Mouse (Mus musculus) neural tube, embryonic 11.5 days (tissue): ENCODE measurements at regions not wholly inside any gene's neighbourhood (a gene's known extent, or its start where the extent isn't known, plus 50 kb on each side); places are given as distances from the start of the nearest gene placed in this dataset.
"Not testable (repeated sequence)": the region's sequence is repeated elsewhere in the genome, so short reads cannot be mapped to it uniquely, and the experiment has no call there.

Source experiments
- ATAC-seq: fragments of 200-750 bp; cut with Nextera tagmentation; 2 replicates; pipeline ENCODE4 v1.8.0; 2017; ENCODE audit warnings: moderate number of reproducible peaks, mild to moderate bottlenecking, moderate TSS enrichment, moderate library complexity; ENCODE audit not compliant: insufficient read depth, low FRiP score, low TSS enrichment
- DNase-seq: peaks from one replicate; pipeline ENCODE4 v3.0.0-alpha.2; 2015; ENCODE audit warnings: low spot score
- H3K27ac ChIP-seq: fragments of 300-500 bp; sonication (generic); 2 replicates; pipeline ENCODE4 v1.5.1; 2014; ENCODE audit warnings: low read depth, mild to moderate bottlenecking, low read length
- H3K27me3 ChIP-seq: fragments of 300-500 bp; sonication (generic); 2 replicates; pipeline ENCODE4 v1.6.1; 2014; ENCODE audit warnings: mild to moderate bottlenecking, low read length, mixed read lengths; ENCODE audit not compliant: control insufficient read depth, insufficient read depth
- H3K36me3 ChIP-seq: fragments of 300-500 bp; sonication (generic); 2 replicates; pipeline ENCODE4 v1.6.1; 2014; ENCODE audit warnings: mild to moderate bottlenecking, low read length, moderate library complexity, mixed read lengths; ENCODE audit not compliant: control insufficient read depth, insufficient read depth
- H3K4me1 ChIP-seq: fragments of 300-500 bp; sonication (generic); 2 replicates; pipeline ENCODE4 v1.6.1; 2014; ENCODE audit warnings: low read length, mixed read lengths; ENCODE audit not compliant: control insufficient read depth, insufficient read depth
- H3K4me2 ChIP-seq: fragments of 300-500 bp; sonication (generic); 2 replicates; pipeline ENCODE4 v1.6.1; 2014; ENCODE audit warnings: low read depth, mild to moderate bottlenecking, moderate library complexity
- H3K4me3 ChIP-seq: fragments of 300-500 bp; sonication (generic); 2 replicates; pipeline ENCODE4 v1.5.1; 2014; ENCODE audit warnings: low read depth, low read length
- H3K9ac ChIP-seq: fragments of 300-500 bp; sonication (generic); 2 replicates; pipeline ENCODE4 v1.6.1; 2014; ENCODE audit warnings: mild to moderate bottlenecking, low read length
- H3K9me3 ChIP-seq: fragments of 300-500 bp; sonication (generic); 2 replicates; pipeline ENCODE4 v1.6.1; 2016; ENCODE audit warnings: low read length; ENCODE audit not compliant: control insufficient read depth
- WGBS: fragments of 180-500 bp; shearing (Covaris S2); extraction: QIAGEN DNeasy Blood & Tissue Kit; methylation state at CpG from one replicate; pipeline ENCODE4 v1.1.7; 2014; 5-methylcytosine and 5-hydroxymethylcytosine counted together

DNA sequence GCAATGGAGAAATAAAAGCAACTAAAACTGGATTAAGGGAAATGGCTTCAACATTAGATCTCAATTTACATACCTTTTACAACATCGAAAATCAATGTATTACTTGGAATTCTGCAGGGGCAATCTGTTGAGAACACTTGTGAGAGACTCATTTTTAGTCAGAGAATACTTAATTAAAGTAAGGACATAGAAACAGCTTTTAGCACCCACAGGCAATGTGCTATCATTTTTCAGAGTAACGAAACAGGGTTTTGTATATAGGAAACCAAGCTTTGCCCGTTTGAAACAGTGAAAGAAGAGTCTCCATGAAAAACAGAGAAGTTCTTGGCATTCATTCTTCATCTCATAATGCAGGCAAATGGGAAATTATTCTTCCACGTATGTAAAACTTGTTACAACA lies 196.4 kb downstream of the Tdrd3 start:
- Histone ChIP-seq H3K4me1 (no peaks in the 10 kb centered on the region), H3K4me2 (no peak overlapping the region), H3K36me3 (no peaks in the 10 kb centered on the region), H3K27ac (no peak overlapping the region), H3K9me3 (no peaks in the 10 kb centered on the region), H3K4me3 (no peak overlapping the region), H3K27me3 (no peaks in the 10 kb centered on the region), H3K9ac (no peak overlapping the region)
- ATAC-seq, result no peak
- DNase-seq, result no peak
- WGBS, result 89% methylated on average over 4 of the region's 4 CpGs

DNA sequence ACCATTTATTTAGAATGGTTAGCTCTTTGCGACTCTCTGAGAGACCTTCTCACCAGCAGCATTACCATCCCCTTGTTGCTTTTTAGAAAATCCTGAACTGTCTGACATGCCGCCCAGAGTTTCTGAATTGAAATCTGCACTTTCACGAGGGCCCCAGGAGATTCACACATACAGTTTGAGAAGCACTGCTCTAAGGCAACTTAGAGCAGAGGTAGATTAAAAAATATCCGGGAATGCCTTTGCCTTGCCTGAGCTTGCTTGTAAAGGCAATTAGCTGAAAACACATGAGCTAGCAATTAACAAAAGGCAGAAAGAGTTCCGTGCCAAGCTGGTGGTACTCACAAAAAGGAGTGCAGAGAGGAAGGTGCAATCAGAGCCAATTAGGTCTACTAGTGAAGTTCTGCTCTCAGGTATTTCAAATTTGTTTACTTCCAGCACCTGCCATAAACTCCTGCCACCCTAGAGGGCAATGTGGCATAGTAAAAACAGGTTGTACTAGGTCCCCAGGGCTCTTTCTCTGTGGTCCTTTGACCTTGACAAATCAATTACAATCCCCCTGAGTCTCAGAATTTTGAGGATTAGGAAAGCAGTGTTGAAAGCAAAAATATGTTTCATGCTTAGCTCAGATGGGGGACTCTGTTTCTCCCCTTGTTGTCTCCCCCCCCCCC lies 203.1 kb downstream of the Tdrd3 start:
- no peak for DNase-seq
- Histone ChIP-seq H3K4me2 (no peak overlapping the region), H3K36me3 (no peaks in the 10 kb centered on the region), H3K4me3 (no peak overlapping the region), H3K9me3 (no peaks in the 10 kb centered on the region), H3K4me1 (no peaks in the 10 kb centered on the region), H3K27me3 (no peaks in the 10 kb centered on the region), H3K27ac (no peak overlapping the region), H3K9ac (no peak overlapping the region)
- whole genome bisulfite sequencing, result 61% methylated on average over 5 of the region's 5 CpGs
- ATAC-seq, result no peak

DNA sequence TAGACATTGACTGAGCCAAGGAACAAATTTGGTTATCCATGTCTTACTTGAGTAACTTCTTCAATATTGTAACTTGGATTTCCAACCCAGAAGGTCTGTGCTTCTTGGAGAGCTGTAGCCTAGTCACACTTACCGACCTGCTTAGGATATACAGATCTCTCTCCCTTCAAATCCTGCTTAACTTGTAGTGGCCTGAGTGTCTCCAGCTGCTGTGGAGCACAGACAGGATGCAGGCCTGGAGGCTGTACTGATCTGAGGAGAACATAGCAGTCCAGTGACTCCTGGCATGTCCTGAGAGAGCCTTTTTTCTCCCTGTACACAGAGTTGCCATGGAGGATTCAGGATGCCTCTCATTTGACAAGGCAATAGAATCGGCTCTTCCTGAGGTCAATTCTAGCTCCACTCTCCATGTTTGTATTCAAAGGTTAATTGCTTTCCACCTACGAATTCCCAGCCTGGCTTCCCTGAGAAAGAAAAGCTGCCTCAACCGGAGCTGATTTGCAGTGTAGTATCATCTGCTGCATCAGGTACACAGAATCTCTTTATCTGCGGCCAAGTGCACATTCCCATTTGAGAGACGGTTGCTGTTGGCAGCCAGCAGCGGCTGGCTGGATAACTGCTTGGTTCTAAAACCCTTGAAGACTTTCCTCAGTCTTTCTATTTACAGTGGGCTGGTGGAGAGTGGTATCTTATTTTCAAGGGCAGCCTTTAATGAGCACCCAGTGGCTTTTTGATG lies 214.8 kb downstream of the Tdrd3 start:
- Histone ChIP-seq H3K27ac (no peak overlapping the region), H3K9ac (no peak overlapping the region), H3K9me3 (no peaks in the 10 kb centered on the region), H3K36me3 (no peaks in the 10 kb centered on the region), H3K4me3 (no peak overlapping the region), H3K4me2 (no peak overlapping the region), H3K27me3 (no peaks in the 10 kb centered on the region), H3K4me1 (no peaks in the 10 kb centered on the region)
- 78% methylated on average over 7 of the region's 7 CpGs for WGBS
- no peak for ATAC-seq
- DNase-seq, result no peak

DNA sequence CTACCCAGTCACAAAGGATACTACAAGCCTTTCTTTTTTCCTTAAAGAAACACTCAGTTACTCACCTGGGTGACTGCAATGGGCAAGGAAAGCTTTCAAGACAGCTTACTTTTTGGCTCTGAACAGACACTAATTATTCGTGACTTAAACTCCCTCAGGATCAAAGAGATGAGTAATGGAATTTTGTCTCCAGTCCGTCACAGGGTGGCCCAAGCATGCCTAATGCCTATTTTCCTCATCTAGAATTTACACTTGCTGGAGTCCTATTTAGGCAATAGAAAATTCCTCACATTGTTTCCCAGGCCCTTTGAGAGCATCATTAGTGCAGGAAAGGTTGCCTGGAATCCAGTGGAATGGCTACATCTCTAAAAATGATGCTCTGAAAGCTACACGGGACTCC lies 218.2 kb downstream of the Tdrd3 start:
- no peaks in the 10 kb centered on the region for H3K4me1 ChIP-seq
- H3K4me3 ChIP-seq, result no peak overlapping the region
- H3K27ac ChIP-seq, result no peak overlapping the region
- H3K4me2 ChIP-seq, result no peak overlapping the region
- DNase-seq (no peak), ATAC-seq (no peak)
- no peaks in the 10 kb centered on the region for H3K9me3 ChIP-seq
- H3K36me3 ChIP-seq, result no peaks in the 10 kb centered on the region
- H3K9ac ChIP-seq, result no peak overlapping the region
- H3K27me3 ChIP-seq, result no peaks in the 10 kb centered on the region
- 63% methylated on average over 3 of the region's 3 CpGs for WGBS

DNA sequence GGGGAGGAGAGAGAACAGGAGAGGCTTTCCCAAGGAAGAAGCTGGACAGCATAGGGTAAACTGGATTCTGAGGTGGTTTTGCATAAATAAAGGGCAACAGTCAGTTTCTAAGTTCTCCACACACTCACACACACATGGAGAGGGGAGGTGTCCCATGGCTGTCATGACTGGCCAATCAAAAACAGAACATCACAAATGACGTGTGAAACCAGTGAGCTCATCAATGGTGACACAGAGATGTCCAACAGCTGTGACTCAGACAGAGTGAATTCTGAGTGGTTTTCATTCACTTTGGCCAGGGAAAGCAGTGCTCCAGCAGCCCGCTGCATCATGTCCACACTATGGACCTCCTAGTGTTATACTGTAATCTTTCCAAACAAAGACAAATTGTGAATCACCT lies 220.7 kb downstream of the Tdrd3 start:
- H3K36me3 ChIP-seq, result no peaks in the 10 kb centered on the region
- H3K4me2 ChIP-seq, result no peak overlapping the region
- ATAC-seq (no peak), DNase-seq (no peak)
- WGBS, result 93% methylated on average over 2 of the region's 2 CpGs
- H3K27ac ChIP-seq, result no peak overlapping the region
- H3K9me3 ChIP-seq, result no peaks in the 10 kb centered on the region
- no peak overlapping the region for H3K4me3 ChIP-seq
- no peak overlapping the region for H3K9ac ChIP-seq
- no peaks in the 10 kb centered on the region for H3K4me1 ChIP-seq
- no peaks in the 10 kb centered on the region for H3K27me3 ChIP-seq

DNA sequence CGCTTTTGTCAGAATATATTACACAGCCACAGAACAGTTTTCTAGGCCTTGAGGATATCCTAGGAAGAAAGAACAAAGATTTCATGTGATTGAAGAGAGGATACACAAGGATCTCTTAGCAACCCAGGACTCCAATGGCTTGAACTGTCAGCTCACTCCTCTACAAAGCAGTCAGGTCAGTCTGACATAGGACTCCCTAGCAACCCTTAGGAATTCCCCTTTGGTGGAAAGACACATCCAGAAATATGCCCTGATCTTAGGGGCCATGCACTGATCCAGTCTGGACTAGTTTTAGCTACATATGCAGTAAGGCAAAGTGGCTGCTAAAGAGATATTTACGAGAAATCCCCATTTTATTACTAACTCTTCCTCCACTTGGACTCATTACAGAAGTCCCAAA lies 251.5 kb downstream of the Tdrd3 start:
- Histone ChIP-seq H3K27me3 (no peaks in the 10 kb centered on the region), H3K9ac (no peak overlapping the region), H3K36me3 (no peaks in the 10 kb centered on the region), H3K27ac (no peak overlapping the region), H3K4me2 (no peak overlapping the region), H3K4me3 (no peak overlapping the region), H3K9me3 (no peaks in the 10 kb centered on the region), H3K4me1 (no peaks in the 10 kb centered on the region)
- no peak for DNase-seq
- WGBS, result 83% methylated on average over 2 of the region's 2 CpGs
- ATAC-seq, result peak; percentile 23; the same call in 1 of the 2 replicates

DNA sequence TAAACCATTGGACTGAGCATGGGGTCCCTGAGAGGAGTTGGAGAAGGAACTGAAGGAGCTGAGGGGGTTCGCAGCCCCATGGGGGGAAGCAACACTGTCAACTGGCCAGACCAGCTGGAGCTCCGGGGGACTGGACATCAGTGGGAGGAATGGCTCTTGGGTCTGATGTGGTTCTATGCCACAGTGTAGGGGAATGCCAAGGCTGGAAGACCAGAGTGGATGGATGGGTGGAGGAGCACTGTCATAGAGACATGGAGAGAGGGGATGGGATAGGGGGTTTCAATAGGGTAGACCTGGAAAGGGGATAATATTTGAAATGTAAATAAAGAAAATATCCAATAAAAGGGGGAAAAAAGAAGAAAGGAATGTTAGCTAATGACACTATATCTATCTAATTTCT lies 253.1 kb downstream of the Tdrd3 start:
- Histone ChIP-seq H3K9ac (no peak overlapping the region), H3K36me3 (no peaks in the 10 kb centered on the region), H3K4me3 (no peak overlapping the region), H3K4me2 (no peak overlapping the region), H3K27me3 (no peaks in the 10 kb centered on the region), H3K4me1 (no peaks in the 10 kb centered on the region), H3K27ac (no peak overlapping the region), H3K9me3 (no peaks in the 10 kb centered on the region)
- WGBS, result 90% methylated on average over 2 of the region's 2 CpGs
- ATAC-seq (no peak), DNase-seq (no peak)

DNA sequence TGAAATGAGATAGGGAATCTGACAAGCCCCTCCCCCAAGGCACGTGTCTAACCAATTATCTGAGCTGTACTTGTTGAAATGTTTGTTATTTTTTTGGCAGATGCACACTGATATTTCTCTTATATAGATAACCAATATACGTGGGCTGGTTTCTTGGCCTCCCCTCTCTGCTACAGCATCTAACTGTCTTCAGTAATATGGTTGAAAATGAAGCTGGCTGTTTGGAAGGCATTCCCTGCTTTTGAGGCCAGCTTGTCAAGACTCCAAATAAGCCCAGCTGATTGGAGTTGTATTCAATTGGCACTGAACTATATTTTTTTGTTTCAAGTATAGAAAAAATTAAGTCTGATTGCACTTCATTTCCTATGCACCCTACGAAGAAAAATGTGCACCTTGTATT lies 264.3 kb downstream of the Tdrd3 start:
- ATAC-seq (no peak), DNase-seq (no peak)
- no peaks in the 10 kb centered on the region for H3K4me1 ChIP-seq
- H3K4me3 ChIP-seq, result no peak overlapping the region
- no peaks in the 10 kb centered on the region for H3K9me3 ChIP-seq
- no peaks in the 10 kb centered on the region for H3K27me3 ChIP-seq
- no peak overlapping the region for H3K4me2 ChIP-seq
- WGBS, result 81% methylated on average over 3 of the region's 3 CpGs
- H3K9ac ChIP-seq, result no peak overlapping the region
- H3K36me3 ChIP-seq, result no peaks in the 10 kb centered on the region
- H3K27ac ChIP-seq, result no peak overlapping the region

DNA sequence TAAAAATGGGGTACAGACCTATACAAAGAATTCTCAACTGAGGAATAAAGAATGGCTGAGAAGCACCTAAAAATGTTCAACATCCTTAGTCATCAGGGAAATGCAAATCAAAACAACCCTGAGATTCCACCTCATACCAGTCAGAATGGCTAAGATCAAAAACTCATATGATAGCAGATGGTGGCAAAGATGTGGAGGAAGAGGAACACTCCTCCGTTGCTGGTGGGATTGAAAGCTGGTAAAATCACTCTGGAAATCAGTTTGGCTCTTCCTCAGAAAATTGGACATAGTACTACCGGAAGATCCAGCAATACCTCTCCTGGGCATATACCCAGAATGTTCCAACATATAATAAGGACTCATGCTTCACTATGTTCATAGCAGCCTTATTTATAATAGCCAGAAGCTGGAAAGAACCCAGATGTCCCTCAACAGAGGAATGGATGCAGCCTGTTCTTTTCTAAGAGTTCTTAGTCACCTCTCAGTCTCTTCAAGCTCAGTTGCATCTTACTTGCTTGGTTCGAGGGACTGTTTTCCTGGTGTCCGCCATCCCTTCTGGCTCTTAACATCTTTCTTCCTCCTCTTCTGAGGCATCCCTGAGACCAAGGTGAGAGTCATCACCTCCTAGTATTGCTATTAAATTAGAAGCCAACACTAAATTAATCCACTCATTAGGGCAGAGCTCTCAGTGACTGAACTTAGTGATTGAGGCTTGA lies 266.8 kb downstream of the Tdrd3 start:
- H3K27me3 ChIP-seq, DNase-seq, H3K4me1 ChIP-seq, H3K4me2 ChIP-seq, H3K36me3 ChIP-seq, H3K9ac ChIP-seq, H3K9me3 ChIP-seq, ATAC-seq, H3K4me3 ChIP-seq, H3K27ac ChIP-seq: not testable (repeated sequence)
- 85% methylated on average over 4 of the region's 4 CpGs for WGBS
